Mouse (Mus musculus) megakaryocyte, embryonic 14.5 days (primary cell): ENCODE measurements around the gene R3hdm2.

Source experiments
- FLI1 ChIP-seq: IDR thresholded peaks from 2 replicates; pipeline ENCODE4 v1.6.1; 2012; ENCODE audit warnings: low read length, inconsistent platforms, mixed read lengths
- GATA1 ChIP-seq: IDR thresholded peaks from 3 replicates; pipeline ENCODE4 v1.6.1; 2012; ENCODE audit warnings: mixed read lengths, low read length, inconsistent platforms, borderline replicate concordance

- TF ChIP-seq GATA1 = no peak
- no peak for TF ChIP-seq FLI1
Measured at GRCm38 (mm10) chr10:127381743-127382134, 1.6 kb downstream of the R3hdm2 start.
